Mouse (Mus musculus): ENCODE measurements around the gene Il19.

Gene Il19

GRCm38 (mm10) chr1:130940065-130940687 lies at the start of gene Il19:
Il19 (minus strand) TSS chr1:130940115.
- no peak for DNase-seq (ENCODE audit: extremely low read depth, insufficient read length, low spot score)

GRCm38 (mm10) chr1:130989331-130989730 lies 49.4 kb upstream of the Il19 start:
- no peak for DNase-seq (ENCODE audit: extremely low read depth, insufficient read length, low spot score)

GRCm38 (mm10) chr1:130987418-130987817 lies 47.5 kb upstream of the Il19 start:
- DNase-seq (ENCODE audit: extremely low read depth, insufficient read length, low spot score) = no peak

- DNase-seq (ENCODE audit: extremely low read depth, insufficient read length, low spot score) = no peak
These were observed 47.1 kb upstream of the Il19 start for GRCm38 (mm10) chr1:130987001-130987400.

- DNase-seq (ENCODE audit: extremely low read depth, insufficient read length, low spot score) = no peak
These were observed 44.5 kb upstream of the Il19 start for GRCm38 (mm10) chr1:130984441-130984840.

- no peak for DNase-seq (ENCODE audit: extremely low read depth, insufficient read length, low spot score)
These were observed 39.5 kb upstream of the Il19 start for GRCm38 (mm10) chr1:130979455-130979854.

GRCm38 (mm10) chr1:130963891-130964290 lies 24.0 kb upstream of the Il19 start:
- peak; percentile 16 for DNase-seq (ENCODE audit: extremely low read depth, insufficient read length, low spot score)

GRCm38 (mm10) chr1:130946920-130947319 lies 7.0 kb upstream of the Il19 start:
- no peak for DNase-seq (ENCODE audit: extremely low read depth, insufficient read length, low spot score)

GRCm38 (mm10) chr1:130941801-130942200 lies 1.9 kb upstream of the Il19 start:
- DNase-seq (ENCODE audit: extremely low read depth, insufficient read length, low spot score) = no peak

GRCm38 (mm10) chr1:130938192-130938591 lies 1.7 kb downstream of the Il19 start:
- DNase-seq (ENCODE audit: extremely low read depth, insufficient read length, low spot score) = no peak

GRCm38 (mm10) chr1:130937170-130937569 lies 2.7 kb downstream of the Il19 start:
- DNase-seq (ENCODE audit: extremely low read depth, insufficient read length, low spot score) = no peak

- DNase-seq (ENCODE audit: extremely low read depth, insufficient read length, low spot score) = no peak
These were observed 3.6 kb downstream of the Il19 start for GRCm38 (mm10) chr1:130936351-130936750.

- DNase-seq (ENCODE audit: extremely low read depth, insufficient read length, low spot score) = no peak
These were observed 13.4 kb downstream of the Il19 start for GRCm38 (mm10) chr1:130926484-130926883.

GRCm38 (mm10) chr1:130918323-130918980 lies 21.5 kb downstream of the Il19 start:
- no peak for DNase-seq (ENCODE audit: extremely low read depth, insufficient read length, low spot score)

GRCm38 (mm10) chr1:130911401-130912010 lies 28.4 kb downstream of the Il19 start, which contains the start of gene Il20:
Il20 (minus strand) TSS chr1:130911451.
- DNase-seq (ENCODE audit: extremely low read depth, insufficient read length, low spot score) = no peak

GRCm38 (mm10) chr1:130902505-130902904 lies 37.4 kb downstream of the Il19 start:
- peak; percentile 54 for DNase-seq (ENCODE audit: extremely low read depth, insufficient read length, low spot score)

- no peak for DNase-seq (ENCODE audit: extremely low read depth, insufficient read length, low spot score)
These were observed 45.4 kb downstream of the Il19 start for GRCm38 (mm10) chr1:130894468-130894867.

GRCm38 (mm10) chr1:130893329-130894040 lies 46.4 kb downstream of the Il19 start:
- no peak for DNase-seq (ENCODE audit: extremely low read depth, insufficient read length, low spot score)

- peak; percentile 65 for DNase-seq (ENCODE audit: extremely low read depth, insufficient read length, low spot score)
These were observed 47.5 kb downstream of the Il19 start for GRCm38 (mm10) chr1:130892446-130892845.

GRCm38 (mm10) chr1:130887354-130887753 lies 52.6 kb downstream of the Il19 start, which contains the start of gene Il24:
Il24 (minus strand) TSS chr1:130887454.
- DNase-seq (ENCODE audit: extremely low read depth, insufficient read length, low spot score) = no peak

- DNase-seq (ENCODE audit: extremely low read depth, insufficient read length, low spot score) = no peak
These were observed 56.8 kb downstream of the Il19 start for GRCm38 (mm10) chr1:130883146-130883545.

Data from 3134 (cell line).